Mouse (Mus musculus) forebrain, embryonic 16.5 days (tissue): Measurements from ENCODE around the gene Itga6. TPM values are rescaled to one million over a fixed set of nuclear protein-coding genes. Genes with fewer than 3 reads are reported as not detected.

ENCODE experiments used
- ATAC-seq: fragments of 200-750 bp; cut with Nextera tagmentation; 2 replicates; pipeline ENCODE4 v1.8.0; 2017; ENCODE audit warnings: mild to moderate bottlenecking, moderate library complexity
- H3K27ac ChIP-seq: fragments of 300-500 bp; sonication (generic); 2 replicates; pipeline ENCODE4 v1.5.1; 2014; ENCODE audit warnings: low read length, control low read depth
- H3K27me3 ChIP-seq: fragments of 300-500 bp; sonication (generic); replicated peaks from 2 replicates; pipeline ENCODE4 v1.6.1; 2014; ENCODE audit warnings: low read length; ENCODE audit not compliant: control insufficient read depth, insufficient read depth
- H3K36me3 ChIP-seq: fragments of 300-500 bp; sonication (generic); 2 replicates; pipeline ENCODE4 v1.6.1; 2014; ENCODE audit not compliant: control insufficient read depth, insufficient read depth
- H3K4me1 ChIP-seq: fragments of 300-500 bp; sonication (generic); replicated peaks from 2 replicates; pipeline ENCODE4 v1.6.1; 2014; ENCODE audit warnings: low read length; ENCODE audit not compliant: control insufficient read depth, insufficient read depth
- H3K4me2 ChIP-seq: fragments of 300-500 bp; sonication (generic); 2 replicates; pipeline ENCODE4 v1.6.1; 2014; ENCODE audit warnings: mild to moderate bottlenecking, low read length, control low read depth
- H3K4me3 ChIP-seq: fragments of 300-500 bp; sonication (generic); replicated peaks from 2 replicates; pipeline ENCODE4 v1.5.1; 2014; ENCODE audit warnings: mild to moderate bottlenecking, low read length, control low read depth
- H3K9ac ChIP-seq: fragments of 300-500 bp; sonication (generic); replicated peaks from 2 replicates; pipeline ENCODE4 v1.6.1; 2014; ENCODE audit warnings: low read depth, low read length, control low read depth
- H3K9me3 ChIP-seq: fragments of 300-500 bp; sonication (generic); 2 replicates; pipeline ENCODE4 v1.6.1; 2016; ENCODE audit warnings: low read length; ENCODE audit not compliant: control insufficient read depth
- WGBS: fragments of 180-500 bp; shearing (Covaris S2); extraction: QIAGEN DNeasy Blood & Tissue Kit; methylation state at CpG from one replicate; pipeline ENCODE4 v1.1.7; 2014; 5-methylcytosine and 5-hydroxymethylcytosine counted together
- polyA plus RNA-seq: library from polyadenylated mRNA; unstranded; fragments of >200 nt; fragmentation: Nextera tagmentation; extraction: Ambion mirVana; gene quantifications from 2 replicates; pipeline ENCODE4 v1.2.1, GENCODE M21; 2015

Itga6 gene
- polyA plus RNA-seq: 21.6 and 23.7 TPM in 2 replicates

GRCm38 (mm10) chr2:71745610-71746374 is at the start of gene Itga6:
Gene Itga6 (plus strand): TSS chr2:71745616.
- Histone ChIP-seq H3K9ac (no peak within 1 kb of the TSS), H3K36me3 (no peaks in the 10 kb centered on the region), H3K4me1 (peaks cover 44% of the 10 kb centered on the region), H3K27me3 (no peaks in the 10 kb centered on the region), H3K4me2 (no peak within 1 kb of the TSS), H3K4me3 (no peak within 1 kb of the TSS), H3K9me3 (no peaks in the 10 kb centered on the region), H3K27ac (no peak within 1 kb of the TSS)
- no peak for ATAC-seq
- 66% methylated on average over 6 of the region's 6 CpGs for WGBS

- Histone ChIP-seq H3K27ac (no peak overlapping the region), H3K9me3 (no peaks in the 10 kb centered on the region), H3K9ac (no peak overlapping the region), H3K4me3 (no peak overlapping the region), H3K4me2 (no peak overlapping the region), H3K36me3 (no peaks in the 10 kb centered on the region), H3K27me3 (no peaks in the 10 kb centered on the region), H3K4me1 (no peaks in the 10 kb centered on the region)
- 94% methylated on average over 1 of the region's 1 CpGs for WGBS
- no peak for ATAC-seq
These were observed 48.6 kb upstream of the Itga6 start for GRCm38 (mm10) chr2:71696776-71697175.

GRCm38 (mm10) chr2:71697408-71698336 is 47.7 kb upstream of the Itga6 start:
- Histone ChIP-seq H3K36me3 (no peaks in the 10 kb centered on the region), H3K4me2 (no peak overlapping the region), H3K9ac (no peak overlapping the region), H3K27ac (no peak overlapping the region), H3K27me3 (no peaks in the 10 kb centered on the region), H3K9me3 (no peaks in the 10 kb centered on the region), H3K4me3 (no peak overlapping the region), H3K4me1 (no peaks in the 10 kb centered on the region)
- whole genome bisulfite sequencing: 65% methylated on average over 8 of the region's 8 CpGs
- no peak for ATAC-seq

- Histone ChIP-seq H3K4me1 (no peaks in the 10 kb centered on the region), H3K4me2 (no peak overlapping the region), H3K4me3 (no peak overlapping the region), H3K27me3 (no peaks in the 10 kb centered on the region), H3K36me3 (no peaks in the 10 kb centered on the region), H3K9me3 (no peaks in the 10 kb centered on the region), H3K27ac (no peak overlapping the region), H3K9ac (no peak overlapping the region)
- WGBS: 90% methylated on average over 6 of the region's 6 CpGs
- ATAC-seq: no peak
These were observed 47.0 kb upstream of the Itga6 start for GRCm38 (mm10) chr2:71698366-71698765.

DNA sequence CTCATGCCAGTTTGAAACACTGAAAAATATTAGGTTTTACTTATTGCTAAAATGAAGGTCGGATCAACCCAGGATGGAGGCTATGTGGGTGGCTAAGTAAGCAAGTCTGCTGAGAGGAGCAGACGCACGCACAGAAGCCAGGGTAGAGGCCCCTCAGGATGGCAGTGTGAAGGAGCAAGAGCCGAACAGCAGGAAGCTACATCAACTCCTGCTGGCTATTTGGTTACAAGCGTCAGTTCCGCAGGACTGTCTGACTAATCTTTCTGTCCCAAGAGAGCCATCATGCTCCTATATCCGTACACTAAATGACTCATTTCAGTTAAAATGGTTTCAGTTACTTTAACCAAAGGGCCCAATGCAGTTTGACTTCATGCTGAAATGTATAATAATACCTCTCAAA is 46.5 kb upstream of the Itga6 start:
- H3K9ac ChIP-seq: no peak overlapping the region
- H3K27me3 ChIP-seq: no peaks in the 10 kb centered on the region
- H3K4me1 ChIP-seq: no peaks in the 10 kb centered on the region
- no peak overlapping the region for H3K4me2 ChIP-seq
- H3K27ac ChIP-seq: no peak overlapping the region
- no peak for ATAC-seq
- WGBS: 58% methylated on average over 7 of the region's 7 CpGs
- no peak overlapping the region for H3K4me3 ChIP-seq
- no peaks in the 10 kb centered on the region for H3K36me3 ChIP-seq
- H3K9me3 ChIP-seq: no peaks in the 10 kb centered on the region

DNA sequence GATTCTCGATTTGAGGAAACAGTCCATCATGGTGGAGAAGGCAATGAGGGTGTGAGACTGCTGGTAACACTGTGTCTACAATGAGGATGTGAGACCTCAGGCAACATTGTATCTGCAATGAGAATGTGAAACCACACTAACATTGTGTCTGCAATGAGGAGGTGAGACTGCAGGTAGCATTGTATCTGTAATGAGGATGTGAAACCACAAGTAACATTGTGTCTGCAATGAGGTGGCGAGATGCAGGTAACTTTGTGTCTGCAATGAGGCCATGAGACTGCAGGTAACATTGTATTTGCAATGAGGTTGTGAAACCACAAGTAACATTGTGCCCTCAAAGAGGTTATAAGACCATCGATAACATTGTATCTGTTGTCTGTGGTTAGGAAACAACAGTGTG is 44.1 kb upstream of the Itga6 start:
- 100% methylated on average over 3 of the region's 3 CpGs for WGBS
- H3K4me2 ChIP-seq: no peak overlapping the region
- no peaks in the 10 kb centered on the region for H3K36me3 ChIP-seq
- H3K4me1 ChIP-seq: no peaks in the 10 kb centered on the region
- no peaks in the 10 kb centered on the region for H3K9me3 ChIP-seq
- no peak overlapping the region for H3K27ac ChIP-seq
- ATAC-seq: no peak
- H3K27me3 ChIP-seq: no peaks in the 10 kb centered on the region
- H3K4me3 ChIP-seq: no peak overlapping the region
- no peak overlapping the region for H3K9ac ChIP-seq

DNA sequence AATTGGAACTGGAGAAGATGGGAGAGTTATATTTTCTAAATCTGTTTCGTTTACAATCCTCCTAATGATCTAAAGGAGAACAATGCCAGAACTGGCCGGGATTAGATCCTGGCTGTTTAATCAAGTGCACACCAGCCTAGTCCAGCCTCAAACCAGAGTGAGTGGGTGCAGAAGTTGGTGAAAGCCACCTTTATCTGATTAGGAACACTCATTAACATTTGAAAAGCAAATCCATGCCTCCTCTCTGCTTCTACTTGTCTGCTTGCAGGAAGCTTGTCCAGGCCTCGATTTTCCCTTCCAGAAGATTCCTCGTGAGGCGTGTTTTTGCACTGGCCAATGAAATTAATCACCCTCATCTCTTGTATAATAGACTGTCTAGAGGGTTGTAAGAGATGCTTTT is 41.1 kb upstream of the Itga6 start:
- H3K9ac ChIP-seq: no peak overlapping the region
- WGBS: 22% methylated on average over 5 of the region's 5 CpGs
- H3K9me3 ChIP-seq: no peaks in the 10 kb centered on the region
- ATAC-seq: no peak
- H3K36me3 ChIP-seq: no peaks in the 10 kb centered on the region
- H3K4me1 ChIP-seq: peaks cover 6% of the 10 kb centered on the region
- H3K4me3 ChIP-seq: no peak overlapping the region
- no peak overlapping the region for H3K4me2 ChIP-seq
- H3K27me3 ChIP-seq: no peaks in the 10 kb centered on the region
- no peak overlapping the region for H3K27ac ChIP-seq

DNA sequence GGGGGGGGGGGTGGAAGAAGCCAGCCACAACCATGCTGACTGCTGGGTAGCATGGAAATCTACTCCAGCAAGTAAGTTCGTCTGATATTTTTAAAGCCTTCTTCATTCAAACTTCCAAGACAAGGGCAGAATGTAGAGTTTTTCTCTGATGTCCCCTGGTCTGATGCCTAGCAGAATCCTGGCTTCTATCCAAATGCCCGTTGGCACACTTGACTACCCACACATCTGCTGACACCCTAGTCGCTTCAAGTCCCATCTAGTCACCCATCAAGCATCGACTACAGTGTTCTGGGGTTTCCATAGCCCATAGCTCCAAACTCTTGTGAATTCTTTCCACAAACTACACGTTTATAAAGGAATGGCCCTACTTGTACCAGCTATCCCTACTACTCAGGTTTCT is 36.5 kb upstream of the Itga6 start:
- no peak for ATAC-seq

GRCm38 (mm10) chr2:71711640-71712039 is 33.8 kb upstream of the Itga6 start:
- no peaks in the 10 kb centered on the region for H3K36me3 ChIP-seq
- H3K4me2 ChIP-seq: no peak overlapping the region
- H3K27ac ChIP-seq: no peak overlapping the region
- H3K4me1 ChIP-seq: peaks cover 6% of the 10 kb centered on the region
- H3K27me3 ChIP-seq: no peaks in the 10 kb centered on the region
- H3K4me3 ChIP-seq: no peak overlapping the region
- WGBS: 81% methylated on average over 2 of the region's 2 CpGs
- no peak for ATAC-seq
- H3K9ac ChIP-seq: no peak overlapping the region
- no peaks in the 10 kb centered on the region for H3K9me3 ChIP-seq

More for the DNA sequence above, 36.5 kb upstream of the Itga6 start:
- Histone ChIP-seq H3K9me3 (no peaks in the 10 kb centered on the region), H3K27me3 (no peaks in the 10 kb centered on the region), H3K4me3 (no peak overlapping the region), H3K4me2 (no peak overlapping the region), H3K27ac (no peak overlapping the region), H3K9ac (no peak overlapping the region), H3K4me1 (peaks cover 6% of the 10 kb centered on the region), H3K36me3 (no peaks in the 10 kb centered on the region)
- 46% methylated on average over 5 of the region's 5 CpGs for WGBS
